Mouse (Mus musculus) megakaryocyte, embryonic 14.5 days (primary cell): ENCODE measurements around the gene Slc22a3. TPM values are rescaled to one million over a fixed set of nuclear protein-coding genes. Genes with fewer than 3 reads are reported as not detected.

Experiments
- H3K27me3 ChIP-seq: replicated peaks from 2 replicates; pipeline ENCODE3; 2012; ENCODE audit warnings: inconsistent platforms
- H3K36me3 ChIP-seq: replicated peaks from 2 replicates; pipeline ENCODE3; 2012; ENCODE audit warnings: low read length, inconsistent platforms, mixed read lengths
- H3K4me1 ChIP-seq: 2 replicates; pipeline ENCODE4 v1.6.1; 2012; ENCODE audit warnings: inconsistent platforms
- H3K4me3 ChIP-seq: replicated peaks from 2 replicates; pipeline ENCODE3; 2012; ENCODE audit warnings: moderate library complexity, mild to moderate bottlenecking, inconsistent platforms
- H3K9me3 ChIP-seq: 2 replicates; pipeline ENCODE4 v1.6.1; 2012; ENCODE audit warnings: inconsistent platforms
- FLI1 ChIP-seq: IDR thresholded peaks from 2 replicates; pipeline ENCODE4 v1.6.1; 2012; ENCODE audit warnings: low read length, inconsistent platforms, mixed read lengths
- GATA1 ChIP-seq: IDR thresholded peaks from 3 replicates; pipeline ENCODE4 v1.6.1; 2012; ENCODE audit warnings: mixed read lengths, low read length, inconsistent platforms, borderline replicate concordance
- polyA plus RNA-seq: library from polyadenylated mRNA; stranded (reverse); fragments of >175 nt; gene quantifications from 2 replicates; pipeline ENCODE4 v1.2.3, GENCODE M21; 2012; ENCODE audit warnings: low replicate concordance; ENCODE audit not compliant: insufficient read depth

Slc22a3 gene
- 0.66 and 1.0 TPM in 2 replicates for polyA plus RNA-seq

DNA sequence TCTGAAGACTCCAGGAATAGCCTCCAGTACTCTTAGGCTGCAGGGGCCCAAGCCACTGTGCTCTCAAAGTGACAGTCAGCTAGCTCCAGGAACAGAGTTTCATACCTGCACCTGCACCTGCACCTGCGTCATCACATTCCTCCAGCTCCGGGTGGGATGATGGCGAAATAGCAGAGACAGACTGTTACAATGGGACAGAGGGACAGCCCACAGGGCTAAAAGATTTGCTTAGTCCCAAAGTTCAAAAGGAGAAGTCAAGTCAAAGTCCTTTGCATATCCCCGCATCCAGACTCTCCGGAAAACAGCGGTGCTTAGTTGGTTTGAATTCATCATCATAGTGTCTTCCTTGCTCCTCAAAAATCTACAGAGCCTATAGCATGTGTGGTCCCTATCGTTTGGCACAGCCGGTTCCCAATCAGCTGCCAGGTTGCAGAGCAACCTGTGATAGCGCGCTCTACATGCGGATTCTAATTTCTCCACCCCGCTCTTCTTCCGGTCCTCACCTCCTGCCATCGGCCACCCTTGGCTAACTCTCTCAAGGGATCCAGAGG lies at the start of gene Slc22a3:
Slc22a3 (minus strand) TSS at position 51 of the 551 bp plus-strand sequence.
- Histone ChIP-seq H3K36me3 (no peaks in the 10 kb centered on the region), H3K27me3 (peaks cover 49% of the 10 kb centered on the region), H3K4me3 (peak within 1 kb of the TSS; percentile 90), H3K4me1 (peaks cover 51% of the 10 kb centered on the region), H3K9me3 (no peaks in the 10 kb centered on the region)
- TF ChIP-seq GATA1 (no peak), FLI1 (no peak)

DNA sequence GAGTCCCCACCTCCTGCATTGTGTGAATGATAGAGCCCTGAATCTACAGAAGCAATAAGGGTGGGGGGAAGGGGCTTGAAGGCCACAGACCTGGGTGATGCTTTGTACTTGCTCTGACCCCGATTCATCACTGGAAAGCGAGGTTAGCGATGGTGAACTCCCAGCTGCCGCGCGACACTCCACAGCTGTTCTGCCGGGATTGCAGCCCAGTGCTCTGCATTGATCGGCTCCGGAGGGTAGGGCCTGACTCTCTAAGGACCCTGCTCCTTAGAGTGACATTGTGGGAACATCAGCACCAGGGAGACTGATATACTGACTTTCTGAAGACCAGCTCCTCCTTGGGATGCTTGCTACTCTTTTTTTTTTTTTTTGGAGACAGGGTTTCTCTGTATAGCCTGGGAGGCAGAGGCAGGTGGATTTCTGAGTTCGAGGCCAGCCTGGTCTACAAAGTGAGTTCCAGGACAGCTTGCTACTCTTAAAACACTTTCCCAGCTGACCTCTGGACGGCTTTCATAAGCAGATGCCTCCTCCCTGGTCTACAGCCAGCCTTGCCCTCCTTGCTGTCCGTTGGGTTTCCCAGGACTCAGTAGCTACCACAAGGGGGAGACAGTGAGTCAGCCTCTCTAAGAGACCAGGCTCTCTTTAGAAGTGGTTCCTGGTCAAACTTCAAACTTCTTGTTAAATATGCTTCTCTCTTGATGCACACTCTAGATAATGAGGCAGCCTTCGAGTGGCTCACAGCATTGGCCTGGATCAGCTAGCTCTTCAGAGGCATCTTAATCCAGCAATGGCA lies 27.0 kb upstream of the Slc22a3 start:
- Histone ChIP-seq H3K36me3 (no peaks in the 10 kb centered on the region), H3K27me3 (peaks cover 12% of the 10 kb centered on the region), H3K4me1 (peaks cover 5% of the 10 kb centered on the region), H3K4me3 (no peak overlapping the region), H3K9me3 (peaks cover 8% of the 10 kb centered on the region)
- TF ChIP-seq GATA1 (no peak), FLI1 (no peak)

DNA sequence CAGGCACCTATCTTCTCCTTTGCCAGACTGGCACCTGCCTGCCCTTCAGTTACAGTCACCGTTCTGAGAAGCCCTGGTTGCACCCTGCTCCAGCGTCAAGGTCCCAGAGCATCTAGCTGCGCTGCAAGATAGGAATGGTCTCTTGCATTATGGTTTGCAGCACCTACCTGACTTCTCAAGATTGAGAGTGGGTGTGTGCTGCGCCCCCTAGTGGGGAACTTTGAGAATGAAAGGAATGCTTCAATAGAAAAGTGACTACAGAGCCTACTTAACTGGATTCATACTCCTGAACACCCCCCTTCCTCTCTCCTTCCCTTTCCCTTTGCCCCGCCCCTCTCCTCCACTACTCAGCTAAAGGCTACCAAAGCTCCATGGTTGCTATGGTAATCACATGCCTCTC lies 24.6 kb upstream of the Slc22a3 start:
- Histone ChIP-seq H3K27me3 (peaks cover 5% of the 10 kb centered on the region), H3K4me3 (no peak overlapping the region), H3K4me1 (peaks cover 5% of the 10 kb centered on the region), H3K36me3 (no peaks in the 10 kb centered on the region), H3K9me3 (no peaks in the 10 kb centered on the region)
- TF ChIP-seq GATA1: no peak
- no peak for TF ChIP-seq FLI1

DNA sequence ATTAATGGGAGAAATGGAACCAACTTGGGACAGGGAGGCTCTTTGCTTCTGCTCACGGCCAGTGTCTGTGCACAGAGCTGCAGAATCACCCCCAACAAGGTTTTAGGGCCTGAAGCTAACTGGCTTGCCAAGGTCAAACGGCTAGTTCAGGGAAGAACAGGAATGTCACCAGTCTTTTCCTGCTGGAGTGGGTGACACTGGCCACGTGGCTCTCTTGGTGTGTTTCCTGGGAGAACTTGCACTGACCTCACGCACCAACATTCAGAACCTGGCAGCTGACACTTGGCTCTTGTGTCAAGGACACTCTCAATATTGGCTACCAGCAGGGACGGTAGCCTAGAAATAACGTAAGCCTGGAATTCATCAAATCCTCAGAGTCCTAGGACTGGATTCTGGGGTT lies 22.6 kb upstream of the Slc22a3 start:
- peaks cover 5% of the 10 kb centered on the region for H3K4me1 ChIP-seq
- H3K9me3 ChIP-seq: no peaks in the 10 kb centered on the region
- H3K4me3 ChIP-seq: no peak overlapping the region
- no peaks in the 10 kb centered on the region for H3K36me3 ChIP-seq
- no peak for TF ChIP-seq FLI1
- no peak for TF ChIP-seq GATA1
- peaks cover 5% of the 10 kb centered on the region for H3K27me3 ChIP-seq

DNA sequence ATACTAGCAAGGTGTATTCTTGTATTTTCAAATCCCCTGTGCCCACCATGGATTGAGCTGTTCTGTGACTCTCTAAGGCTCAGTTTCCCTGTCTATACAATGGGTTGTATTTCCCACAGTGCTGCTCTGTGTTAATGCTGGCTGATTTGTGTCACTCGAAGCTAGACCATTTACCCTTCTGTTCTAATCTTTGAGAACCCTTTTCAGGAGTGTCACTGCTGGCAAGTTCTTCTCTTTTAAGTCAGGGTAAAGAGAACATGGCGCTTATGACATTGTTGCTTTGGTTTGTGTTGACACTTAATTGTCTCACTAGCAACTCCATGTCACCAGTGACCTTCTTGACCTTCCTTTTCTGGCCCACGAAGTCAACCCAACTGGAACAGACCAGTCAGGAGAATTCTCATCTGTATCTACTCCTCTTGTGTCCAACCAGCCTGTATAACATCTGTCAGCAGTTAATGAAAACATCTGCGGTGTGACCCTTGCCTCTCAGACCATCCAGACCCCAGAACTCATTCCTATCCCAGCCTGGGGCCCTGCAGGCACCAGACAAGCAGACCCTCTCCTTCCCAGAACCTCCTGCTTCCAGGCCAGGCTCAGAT lies 22.0 kb upstream of the Slc22a3 start:
- Histone ChIP-seq H3K4me1 (peaks cover 5% of the 10 kb centered on the region), H3K4me3 (no peak overlapping the region), H3K9me3 (no peaks in the 10 kb centered on the region), H3K36me3 (no peaks in the 10 kb centered on the region), H3K27me3 (peaks cover 5% of the 10 kb centered on the region)
- TF ChIP-seq FLI1: no peak
- TF ChIP-seq GATA1: no peak

DNA sequence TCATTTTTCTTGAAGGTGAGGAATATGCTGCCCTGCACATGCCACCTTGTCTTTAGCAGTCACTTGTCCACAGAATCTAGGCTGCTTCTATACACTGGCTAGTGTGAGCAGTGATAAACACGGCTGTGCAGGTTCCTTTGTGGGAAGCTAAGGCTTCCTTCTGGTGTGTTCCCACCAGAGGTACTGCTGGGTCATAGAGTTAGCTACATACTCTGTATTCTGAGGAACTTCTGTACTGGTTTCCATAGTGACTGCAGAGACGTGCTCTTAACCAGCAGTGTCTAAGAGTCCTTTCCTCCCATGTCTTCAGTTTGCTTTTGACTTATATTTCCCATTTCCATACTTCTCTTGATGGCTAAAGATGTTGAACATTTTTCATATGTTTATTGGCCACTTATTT lies 11.6 kb upstream of the Slc22a3 start:
- H3K9me3 ChIP-seq: peaks cover 18% of the 10 kb centered on the region
- TF ChIP-seq FLI1: no peak
- TF ChIP-seq GATA1: no peak
- H3K36me3 ChIP-seq: peaks cover 3% of the 10 kb centered on the region
- H3K4me3 ChIP-seq: no peak overlapping the region
- H3K4me1 ChIP-seq: peaks cover 7% of the 10 kb centered on the region; the same call in 1 of the 2 replicates
- no peaks in the 10 kb centered on the region for H3K27me3 ChIP-seq

DNA sequence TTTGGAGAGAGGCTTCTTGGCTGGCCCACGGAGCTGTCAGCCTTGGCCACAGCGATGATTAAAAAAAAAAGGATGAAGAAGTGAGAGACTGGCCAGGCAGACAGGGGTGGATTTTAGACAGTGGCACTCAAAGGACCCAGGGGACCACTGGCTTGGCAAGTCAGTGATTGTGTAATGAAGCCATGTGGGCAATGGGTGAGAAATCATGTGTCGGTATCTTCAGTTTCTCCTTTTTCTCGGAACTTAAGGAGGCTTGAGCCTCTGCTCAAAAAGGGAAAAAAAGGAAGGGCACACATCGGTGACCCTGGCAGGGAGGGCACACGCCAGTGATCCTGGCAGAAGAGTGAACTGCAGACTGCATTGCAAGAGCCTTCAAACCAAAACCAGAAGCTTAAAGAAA lies 10.7 kb upstream of the Slc22a3 start:
- TF ChIP-seq GATA1 (no peak), FLI1 (no peak)
- H3K27me3 ChIP-seq: no peaks in the 10 kb centered on the region
- H3K4me3 ChIP-seq: no peak overlapping the region
- peaks cover 14% of the 10 kb centered on the region for H3K4me1 ChIP-seq
- peaks cover 18% of the 10 kb centered on the region for H3K9me3 ChIP-seq
- H3K36me3 ChIP-seq: peaks cover 3% of the 10 kb centered on the region

DNA sequence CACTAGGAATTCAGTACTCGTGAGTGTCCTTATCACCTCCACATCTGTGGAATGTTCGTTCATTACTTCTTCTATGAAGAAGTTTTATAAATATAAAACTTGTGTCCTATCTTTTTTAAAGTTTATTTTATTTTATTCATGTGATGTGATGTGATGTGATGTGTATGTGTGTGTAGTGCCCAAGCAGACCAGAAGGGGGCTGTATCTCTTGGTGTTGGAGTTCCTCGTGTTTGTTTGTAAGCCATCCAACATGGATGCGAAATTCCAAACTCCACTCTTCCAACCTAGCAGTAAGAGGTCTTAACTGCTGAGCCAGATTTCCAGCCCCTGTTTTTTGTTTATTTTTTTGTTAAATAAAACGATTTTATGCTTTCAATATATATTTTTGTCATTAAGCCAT lies 6.5 kb upstream of the Slc22a3 start:
- H3K4me1 ChIP-seq: peaks cover 29% of the 10 kb centered on the region

DNA sequence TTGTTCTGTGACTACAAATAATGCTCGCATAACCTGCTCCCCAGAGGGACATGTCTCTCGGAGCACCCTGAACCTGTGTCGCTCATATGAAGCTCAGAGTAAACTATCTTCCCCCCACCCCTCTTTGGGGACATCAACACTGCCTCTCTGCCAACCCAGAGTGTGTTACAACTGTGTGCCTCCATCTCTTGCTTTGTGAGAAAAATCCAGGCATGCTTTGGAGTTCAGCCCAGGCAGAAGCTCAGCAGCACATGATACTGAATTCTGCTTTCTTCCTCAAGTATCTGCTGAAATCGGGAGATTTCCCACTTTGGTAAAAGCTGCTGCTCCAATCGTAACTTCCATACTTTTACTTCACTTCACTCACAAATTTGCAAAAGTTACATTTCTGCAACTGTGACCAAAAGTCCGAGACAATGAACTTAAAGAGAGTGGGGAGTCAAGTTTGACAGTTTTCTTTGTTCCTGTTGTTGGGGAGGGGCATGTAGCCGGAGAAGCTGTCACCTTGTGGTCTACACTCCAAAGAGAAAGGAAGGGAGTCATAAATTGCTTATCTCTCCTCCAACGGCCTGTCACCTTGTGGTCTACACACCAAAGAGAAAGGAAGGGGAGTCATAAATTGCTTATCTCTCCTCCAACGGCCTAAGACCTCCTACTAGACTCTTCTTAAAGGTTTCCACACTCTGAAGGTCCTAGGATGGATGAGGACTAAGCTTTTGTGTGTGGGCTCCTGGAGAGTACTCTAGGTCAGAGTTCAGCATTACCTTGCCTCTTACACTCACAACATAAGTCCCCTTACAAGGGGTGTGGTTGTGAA lies 5.8 kb upstream of the Slc22a3 start:
- Histone ChIP-seq H3K4me3 (peak overlapping the region; percentile 24), H3K27me3 (peaks cover 9% of the 10 kb centered on the region), H3K4me1 (peaks cover 27% of the 10 kb centered on the region), H3K9me3 (peaks cover 5% of the 10 kb centered on the region; the same call in 1 of the 2 replicates), H3K36me3 (no peaks in the 10 kb centered on the region)
- TF ChIP-seq FLI1: no peak
- no peak for TF ChIP-seq GATA1

More for the DNA sequence above, 6.5 kb upstream of the Slc22a3 start:
- Histone ChIP-seq H3K4me3 (no peak overlapping the region), H3K27me3 (peaks cover 3% of the 10 kb centered on the region), H3K9me3 (peaks cover 5% of the 10 kb centered on the region; the same call in 1 of the 2 replicates), H3K36me3 (no peaks in the 10 kb centered on the region)
- TF ChIP-seq FLI1: no peak
- TF ChIP-seq GATA1: no peak
